Mouse (Mus musculus) stomach, embryonic 16.5 days (tissue): ENCODE results near the gene Csnk1g2. TPM values are rescaled to one million over a fixed set of nuclear protein-coding genes. Genes with fewer than 3 reads are reported as not detected.
A peak's percentile ranks its signal among the peaks of the same experiment; 100 is the strongest.

Source experiments
- ATAC-seq: fragments of 200-750 bp; cut with Nextera tagmentation; 2 replicates; pipeline ENCODE4 v1.8.0; 2017; ENCODE audit warnings: moderate number of reproducible peaks, moderate TSS enrichment; ENCODE audit not compliant: insufficient read depth, low FRiP score
- H3K27ac ChIP-seq: fragments of 300-500 bp; sonication (generic); 2 replicates; pipeline ENCODE4 v1.5.1; 2014; ENCODE audit warnings: low read length
- H3K27me3 ChIP-seq: fragments of 300-500 bp; sonication (generic); 2 replicates; pipeline ENCODE4 v1.6.1; 2014; ENCODE audit warnings: low read length, control low read depth, mixed read lengths; ENCODE audit not compliant: control insufficient read depth, insufficient read depth
- H3K36me3 ChIP-seq: fragments of 300-500 bp; sonication (generic); 2 replicates; pipeline ENCODE4 v1.6.1; 2014; ENCODE audit warnings: low read length; ENCODE audit not compliant: control insufficient read depth, insufficient read depth
- H3K4me1 ChIP-seq: fragments of 300-500 bp; sonication (generic); 2 replicates; pipeline ENCODE4 v1.6.1; 2014; ENCODE audit warnings: low read length, control low read depth, mixed read lengths; ENCODE audit not compliant: control insufficient read depth, insufficient read depth
- H3K4me2 ChIP-seq: fragments of 300-500 bp; sonication (generic); 2 replicates; pipeline ENCODE4 v1.6.1; 2014; ENCODE audit warnings: low read depth, low read length, mixed read lengths
- H3K4me3 ChIP-seq: fragments of 300-500 bp; sonication (generic); replicated peaks from 2 replicates; pipeline ENCODE4 v1.5.1; 2014; ENCODE audit warnings: mild to moderate bottlenecking, low read length
- H3K9ac ChIP-seq: fragments of 300-500 bp; sonication (generic); 2 replicates; pipeline ENCODE4 v1.6.1; 2014; ENCODE audit warnings: low read length
- H3K9me3 ChIP-seq: fragments of 300-500 bp; sonication (generic); replicated peaks from 2 replicates; pipeline ENCODE4 v1.6.1; 2016; ENCODE audit warnings: low read length, control low read depth; ENCODE audit not compliant: control insufficient read depth
- whole genome bisulfite sequencing: fragments of 180-500 bp; shearing (Covaris S2); extraction: QIAGEN DNeasy Blood & Tissue Kit; methylation state at CpG from one replicate; pipeline ENCODE4 v1.1.7; 2014; 5-methylcytosine and 5-hydroxymethylcytosine counted together
- polyA plus RNA-seq: library from polyadenylated mRNA; unstranded; fragments of >200 nt; fragmentation: Nextera tagmentation; extraction: Ambion mirVana; gene quantifications from 2 replicates; pipeline ENCODE4 v1.2.1, GENCODE M21; 2015

The Csnk1g2 gene
- polyA plus RNA-seq, 1 experiment from 2014 or later: 18.1 TPM

DNA sequence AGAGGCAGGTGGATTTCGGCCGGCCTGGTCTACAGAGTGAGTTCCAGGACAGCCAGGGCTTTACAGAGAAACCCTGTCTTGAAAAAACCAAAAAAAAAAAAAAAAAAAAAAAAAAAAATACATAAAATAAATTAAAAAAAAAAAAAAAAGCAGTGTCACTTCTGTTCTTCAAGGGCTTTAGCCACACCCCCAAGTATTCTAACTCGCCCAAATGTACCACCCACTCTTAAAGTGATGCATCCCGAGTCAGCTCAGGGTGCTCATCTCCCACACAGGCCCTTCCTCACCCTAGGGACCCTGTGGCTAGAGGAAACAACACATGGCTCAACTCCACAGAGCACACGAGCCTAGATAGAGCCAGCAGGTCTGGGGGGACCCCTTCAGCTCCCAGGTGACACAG lies 39.6 kb upstream of the Csnk1g2 start:
- Histone ChIP-seq H3K4me2 (no peak overlapping the region), H3K9me3 (no peaks in the 10 kb centered on the region), H3K27me3 (no peaks in the 10 kb centered on the region), H3K4me1 (peaks cover 22% of the 10 kb centered on the region), H3K36me3 (no peaks in the 10 kb centered on the region), H3K27ac (no peak overlapping the region), H3K4me3 (no peak overlapping the region), H3K9ac (no peak overlapping the region)
- WGBS: 85% methylated on average over 5 of the region's 5 CpGs
- no peak for ATAC-seq

DNA sequence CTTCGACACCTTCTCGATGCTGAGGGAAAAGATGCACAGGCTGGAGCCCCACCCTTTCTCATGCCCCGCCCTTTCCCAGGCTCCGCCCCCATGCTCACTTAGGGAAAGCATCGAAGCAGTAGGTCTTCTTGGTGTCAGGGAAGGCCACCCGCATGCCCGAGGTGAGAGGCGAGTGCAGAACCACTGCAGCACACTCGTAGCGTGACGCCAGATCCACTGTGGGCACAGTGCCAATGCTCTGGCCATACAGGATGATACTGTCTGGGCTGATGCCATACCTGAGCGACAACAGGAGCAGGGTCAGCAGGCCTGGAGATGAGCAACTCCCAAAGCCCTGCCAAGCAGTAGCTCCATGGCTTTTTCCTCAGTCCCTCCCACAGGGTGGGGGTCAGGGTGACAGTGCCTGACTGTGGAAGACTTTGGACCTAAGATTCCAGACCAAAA lies 38.6 kb upstream of the Csnk1g2 start:
- Histone ChIP-seq H3K9me3 (no peaks in the 10 kb centered on the region), H3K36me3 (no peaks in the 10 kb centered on the region), H3K27ac (no peak overlapping the region), H3K4me2 (no peak overlapping the region), H3K4me1 (peaks cover 24% of the 10 kb centered on the region), H3K9ac (no peak overlapping the region), H3K4me3 (no peak overlapping the region), H3K27me3 (no peaks in the 10 kb centered on the region)
- 57% methylated on average over 12 of the region's 12 CpGs for WGBS
- 0 out of 2 replicates have a peak, but pooled peaks have one; percentile 1 for ATAC-seq

GRCm38 (mm10) chr10:80584642-80585552 lies 37.7 kb upstream of the Csnk1g2 start:
- Histone ChIP-seq H3K4me3 (0 out of 2 replicates have a peak overlapping the region, but pooled peaks have one; percentile 9), H3K36me3 (no peaks in the 10 kb centered on the region), H3K9ac (0 out of 2 replicates have a peak overlapping the region, but pooled peaks have one; percentile 38), H3K27me3 (no peaks in the 10 kb centered on the region), H3K4me2 (peak overlapping the region; percentile 30), H3K27ac (no peak overlapping the region), H3K4me1 (peaks cover 26% of the 10 kb centered on the region), H3K9me3 (no peaks in the 10 kb centered on the region)
- WGBS: 71% methylated on average over 12 of the region's 12 CpGs
- ATAC-seq: no peak

DNA sequence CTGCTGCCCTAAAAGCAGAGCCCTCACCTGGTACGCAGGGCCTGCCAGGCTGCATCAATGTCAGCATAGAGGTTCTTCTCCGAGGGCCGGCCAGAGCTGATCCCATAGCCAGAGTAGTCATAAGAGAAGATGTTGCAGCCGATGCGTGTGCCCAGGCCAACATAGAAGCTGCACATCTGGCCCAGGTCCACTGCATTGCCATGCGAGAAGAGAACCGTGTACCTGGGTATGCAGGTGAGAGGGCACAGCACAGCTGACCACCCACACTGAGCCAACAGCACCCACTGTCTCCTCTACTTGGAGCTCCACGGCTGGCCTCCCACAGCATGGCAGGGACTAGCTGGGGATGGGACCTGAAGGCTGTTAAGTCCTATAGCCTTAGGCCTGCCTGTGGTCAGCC lies 37.1 kb upstream of the Csnk1g2 start:
- Histone ChIP-seq H3K36me3 (no peaks in the 10 kb centered on the region), H3K9ac (no peak overlapping the region), H3K4me3 (peak overlapping the region; percentile 23; the same call in 1 of the 2 replicates), H3K27me3 (no peaks in the 10 kb centered on the region), H3K4me2 (peak overlapping the region; percentile 30; the same call in 1 of the 2 replicates), H3K4me1 (peaks cover 26% of the 10 kb centered on the region), H3K27ac (no peak overlapping the region), H3K9me3 (no peaks in the 10 kb centered on the region)
- WGBS: 95% methylated on average over 8 of the region's 8 CpGs
- ATAC-seq: no peak

DNA sequence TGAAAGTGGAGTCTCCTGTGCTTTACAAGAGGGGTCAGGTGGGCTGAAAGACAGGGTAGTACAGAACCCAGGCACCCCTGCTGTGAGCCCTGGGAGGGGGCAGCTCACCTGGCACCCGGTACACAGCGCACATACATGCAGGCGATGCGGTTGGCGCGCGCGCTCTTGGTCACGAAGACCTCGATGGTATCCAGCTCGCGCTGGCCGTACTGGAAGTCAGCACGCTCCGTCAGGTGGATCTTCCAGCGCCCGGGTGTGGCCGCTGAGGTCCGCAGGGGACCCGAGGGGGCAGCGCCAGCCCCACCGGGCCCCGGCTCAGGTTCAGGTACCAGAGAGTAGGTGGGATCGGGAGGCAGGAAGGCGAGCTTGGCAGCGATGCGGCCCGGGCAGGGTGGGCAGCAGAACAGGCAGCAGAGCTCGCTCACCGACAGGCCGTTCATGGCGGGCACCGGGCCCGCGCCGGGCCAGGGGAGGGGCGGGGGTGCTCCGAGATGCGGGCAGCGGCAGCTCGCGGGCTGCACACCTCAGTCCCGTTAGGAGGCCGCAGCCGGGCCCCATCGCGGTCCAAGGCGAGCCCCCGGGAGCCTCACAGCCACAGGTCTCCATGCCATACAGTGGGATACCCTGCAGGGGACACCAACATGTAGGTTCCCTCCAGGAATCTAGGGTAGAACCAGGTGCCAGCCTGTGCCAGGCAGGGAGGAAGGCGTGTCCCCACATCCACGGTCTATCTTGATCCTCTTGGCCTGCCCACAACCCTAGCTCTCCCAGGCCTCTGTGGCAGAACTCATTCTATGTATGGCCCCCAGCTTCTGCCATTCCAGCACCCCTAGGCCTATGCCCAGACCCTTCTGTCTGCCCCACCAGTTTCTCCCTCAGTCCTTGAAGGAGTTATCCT lies 36.0 kb upstream of the Csnk1g2 start:
- peak overlapping the region; percentile 68 for H3K27ac ChIP-seq
- no peaks in the 10 kb centered on the region for H3K9me3 ChIP-seq
- H3K4me2 ChIP-seq: peak overlapping the region; percentile 13; the same call in 1 of the 2 replicates
- no peaks in the 10 kb centered on the region for H3K27me3 ChIP-seq
- H3K9ac ChIP-seq: peak overlapping the region; percentile 52
- no peaks in the 10 kb centered on the region for H3K36me3 ChIP-seq
- peaks cover 26% of the 10 kb centered on the region for H3K4me1 ChIP-seq
- no peak for ATAC-seq
- WGBS: 89% methylated on average over 47 of the region's 51 CpGs
- peak overlapping the region; percentile 23 for H3K4me3 ChIP-seq

DNA sequence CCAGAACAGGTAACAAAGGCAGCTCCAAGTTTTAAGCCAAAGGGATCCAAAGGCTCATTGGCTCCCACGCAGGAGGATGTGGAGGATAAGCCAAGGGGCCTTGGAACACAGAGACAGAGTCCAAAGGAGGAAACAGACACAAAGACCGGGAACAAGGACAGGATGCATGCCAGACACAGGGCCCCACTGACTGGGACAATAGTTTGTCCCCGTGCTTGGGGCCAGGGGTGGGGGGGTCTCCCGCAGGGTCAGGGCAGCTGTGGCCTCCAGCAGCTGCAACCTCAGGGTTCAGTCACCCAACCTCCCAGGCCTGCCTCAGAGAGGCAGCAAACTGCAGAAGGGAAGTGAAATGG lies 35.4 kb upstream of the Csnk1g2 start:
- peak overlapping the region; percentile 68 for H3K27ac ChIP-seq
- no peaks in the 10 kb centered on the region for H3K9me3 ChIP-seq
- H3K27me3 ChIP-seq: no peaks in the 10 kb centered on the region
- peaks cover 26% of the 10 kb centered on the region for H3K4me1 ChIP-seq
- no peak overlapping the region for H3K4me3 ChIP-seq
- 40% methylated on average over 4 of the region's 4 CpGs for WGBS
- H3K4me2 ChIP-seq: no peak overlapping the region
- no peak for ATAC-seq
- H3K36me3 ChIP-seq: no peaks in the 10 kb centered on the region
- peak overlapping the region; percentile 52 for H3K9ac ChIP-seq

GRCm38 (mm10) chr10:80589127-80589878 lies 33.3 kb upstream of the Csnk1g2 start:
- no peaks in the 10 kb centered on the region for H3K27me3 ChIP-seq
- ATAC-seq: no peak
- peaks cover 25% of the 10 kb centered on the region for H3K4me1 ChIP-seq
- H3K36me3 ChIP-seq: no peaks in the 10 kb centered on the region
- WGBS: 11% methylated on average over 12 of the region's 12 CpGs
- peak overlapping the region; percentile 91 for H3K4me3 ChIP-seq
- H3K9me3 ChIP-seq: no peaks in the 10 kb centered on the region
- peak overlapping the region; percentile 96 for H3K9ac ChIP-seq
- peak overlapping the region; percentile 79 for H3K27ac ChIP-seq
- peak overlapping the region; percentile 94 for H3K4me2 ChIP-seq

DNA sequence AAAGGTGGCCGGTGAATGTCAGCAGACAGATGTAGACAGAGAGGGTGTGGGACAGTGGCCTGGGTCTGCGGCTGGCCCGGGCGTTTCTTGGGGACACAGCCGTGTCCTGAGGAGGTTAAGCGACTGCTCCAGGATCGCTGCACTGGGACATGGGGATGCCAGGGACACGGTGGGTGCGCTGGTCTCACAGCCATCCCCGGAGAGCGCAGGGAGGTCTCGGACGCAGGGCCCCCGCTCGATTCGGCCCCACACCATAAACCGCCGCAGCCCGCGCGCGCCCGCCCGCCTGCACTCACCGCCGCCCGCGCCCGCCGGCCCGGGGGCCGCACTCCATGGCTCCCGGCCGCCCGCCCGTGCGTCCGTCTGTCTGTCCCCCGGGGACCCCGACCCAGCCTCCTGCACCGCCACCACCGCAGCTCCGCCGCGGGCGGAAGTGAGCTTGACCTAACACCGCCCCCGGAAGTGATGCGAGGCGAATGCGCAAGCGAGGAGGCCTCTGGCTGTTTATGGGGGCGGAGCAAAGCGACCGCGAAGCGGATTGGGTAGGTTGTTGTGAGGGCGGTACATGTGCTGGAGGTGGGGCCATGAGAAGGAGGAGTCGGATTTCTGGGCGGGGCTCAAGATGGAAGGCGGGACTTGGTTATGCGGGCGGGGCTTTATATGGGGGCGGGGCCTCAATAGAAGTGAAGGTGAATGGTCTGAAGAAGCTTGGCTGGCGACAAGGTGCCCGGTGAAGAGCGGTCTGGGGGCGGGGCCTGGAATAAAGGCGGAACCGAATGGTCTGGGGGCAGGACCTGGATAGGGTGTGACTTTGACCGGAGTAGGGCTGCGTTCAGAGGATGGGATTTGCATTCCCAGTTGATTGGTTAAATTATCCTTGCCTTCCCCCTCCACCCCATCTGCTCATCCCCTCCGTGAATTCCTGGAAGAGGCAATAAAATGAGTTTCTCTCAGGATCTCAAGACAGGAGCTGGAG lies 32.5 kb upstream of the Csnk1g2 start, which contains the start of gene Abhd17a:
Abhd17a (minus strand) TSS at position 463 of the 976 bp plus-strand sequence.
- under 1% methylated on average over 73 of the region's 73 CpGs for WGBS
- peak within 1 kb of the TSS; percentile 96 for H3K9ac ChIP-seq

More for the DNA sequence above, 32.5 kb upstream of the Csnk1g2 start, which contains the start of gene Abhd17a:
- H3K9me3 ChIP-seq: no peaks in the 10 kb centered on the region
- H3K4me3 ChIP-seq: peak within 1 kb of the TSS; percentile 91
- peaks cover 24% of the 10 kb centered on the region for H3K4me1 ChIP-seq
- peak within 1 kb of the TSS; percentile 79 for H3K27ac ChIP-seq
- H3K27me3 ChIP-seq: no peaks in the 10 kb centered on the region
- ATAC-seq: peak; percentile 96
- no peaks in the 10 kb centered on the region for H3K36me3 ChIP-seq
- H3K4me2 ChIP-seq: peak within 1 kb of the TSS; percentile 94
